Mouse (Mus musculus) liver, embryonic 13.5 days (tissue): Measurements from ENCODE around the gene Tob2. TPM values are rescaled to one million over a fixed set of nuclear protein-coding genes. Genes with fewer than 3 reads are reported as not detected.
A peak's percentile ranks its signal among the peaks of the same experiment; 100 is the strongest.

ENCODE experiments used
- ATAC-seq: fragments of 200-750 bp; cut with Nextera tagmentation; 2 replicates; pipeline ENCODE4 v1.8.0; 2017; ENCODE audit warnings: low read depth, mild to moderate bottlenecking, moderate number of reproducible peaks, moderate library complexity
- DNase-seq: peaks from one replicate; pipeline ENCODE4 v3.0.0; 2022
- H3K27ac ChIP-seq: fragments of 300-500 bp; sonication (generic); 2 replicates; pipeline ENCODE4 v1.5.1; 2015; ENCODE audit warnings: moderate library complexity, mild to moderate bottlenecking, inconsistent platforms
- H3K27me3 ChIP-seq: fragments of 300-500 bp; sonication (generic); 2 replicates; pipeline ENCODE4 v1.6.1; 2015; ENCODE audit warnings: mild to moderate bottlenecking, inconsistent platforms
- H3K36me3 ChIP-seq: fragments of 300-500 bp; sonication (generic); 2 replicates; pipeline ENCODE4 v1.6.1; 2015; ENCODE audit warnings: mild to moderate bottlenecking, inconsistent platforms
- H3K4me1 ChIP-seq: fragments of 300-500 bp; sonication (generic); replicated peaks from 2 replicates; pipeline ENCODE4 v1.6.1; 2015; ENCODE audit warnings: inconsistent platforms
- H3K4me2 ChIP-seq: fragments of 300-500 bp; sonication (generic); 2 replicates; pipeline ENCODE4 v1.6.1; 2015; ENCODE audit warnings: inconsistent platforms, mild to moderate bottlenecking, moderate library complexity
- H3K4me3 ChIP-seq: fragments of 300-500 bp; sonication (generic); replicated peaks from 2 replicates; pipeline ENCODE4 v1.5.1; 2015; ENCODE audit warnings: mild to moderate bottlenecking, inconsistent platforms
- H3K9ac ChIP-seq: fragments of 300-500 bp; sonication (generic); 2 replicates; pipeline ENCODE4 v1.6.1; 2015; ENCODE audit warnings: mild to moderate bottlenecking, inconsistent platforms
- H3K9me3 ChIP-seq: fragments of 300-500 bp; sonication (generic); replicated peaks from 2 replicates; pipeline ENCODE4 v1.6.1; 2016; ENCODE audit warnings: inconsistent platforms
- WGBS: fragments of 180-500 bp; shearing (Covaris S2); methylation state at CpG from one replicate; pipeline ENCODE4 v1.1.7; 2015; ENCODE audit not compliant: insufficient replicate concordance; 5-methylcytosine and 5-hydroxymethylcytosine counted together
- polyA plus RNA-seq: library from polyadenylated mRNA; unstranded; fragments of >200 nt; fragmentation: Nextera tagmentation; extraction: Ambion mirVana; gene quantifications from 2 replicates; pipeline ENCODE4 v1.2.1, GENCODE M21; 2015

Tob2 gene
- polyA plus RNA-seq, 1 experiment from 2014 or later, result 9.0 TPM

GRCm38 (mm10) chr15:81808799-81809198 lies 49.8 kb downstream of the Tob2 start:
- peaks cover 51% of the 10 kb centered on the region for H3K4me1 ChIP-seq
- ATAC-seq, result no peak

DNA sequence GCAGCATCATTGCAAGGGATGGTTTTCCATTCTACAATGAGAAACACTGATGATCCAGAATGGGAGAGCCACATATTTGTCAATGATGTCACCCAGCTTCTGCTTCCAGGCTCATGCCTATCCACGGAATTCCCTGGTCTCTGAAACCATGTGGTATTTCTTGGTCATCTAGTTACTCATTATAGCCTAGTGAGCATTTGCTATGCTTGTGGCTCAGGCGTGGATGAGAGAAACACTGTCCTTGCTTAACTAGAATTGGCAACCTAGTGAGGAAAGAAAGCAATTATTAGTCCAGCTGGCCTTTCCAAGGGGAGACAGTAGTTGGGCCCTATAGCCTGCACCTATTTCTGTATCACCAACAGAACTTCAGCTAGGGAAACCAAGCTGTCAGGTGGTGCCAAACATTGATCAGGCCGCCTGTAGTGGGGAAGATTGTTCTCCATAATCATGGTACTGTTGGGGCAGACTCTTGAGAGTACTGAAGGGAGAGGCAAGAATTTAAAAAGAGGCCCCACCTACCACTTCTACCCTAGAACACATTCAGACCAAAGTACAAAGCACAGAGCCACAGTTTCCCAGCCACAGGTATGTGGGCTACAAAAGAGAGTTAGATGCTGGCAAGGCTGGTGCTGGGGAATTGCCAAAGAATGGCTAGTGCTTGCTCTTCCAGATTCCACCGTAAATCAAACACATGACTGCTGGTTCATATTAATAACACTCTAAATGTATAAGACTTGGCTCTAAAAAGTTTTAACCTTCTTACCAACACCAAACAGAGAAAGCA lies 51.8 kb downstream of the Tob2 start:
- Histone ChIP-seq H3K4me2 (no peak overlapping the region), H3K4me3 (no peak overlapping the region), H3K9me3 (no peaks in the 10 kb centered on the region), H3K9ac (no peak overlapping the region), H3K36me3 (no peaks in the 10 kb centered on the region), H3K27ac (no peak overlapping the region), H3K4me1 (peaks cover 53% of the 10 kb centered on the region), H3K27me3 (no peaks in the 10 kb centered on the region)
- WGBS, result 69% methylated on average over 4 of the region's 4 CpGs
- no peak for ATAC-seq
- no peak for DNase-seq

More at GRCm38 (mm10) chr15:81808799-81809198, 49.8 kb downstream of the Tob2 start:
- Histone ChIP-seq H3K27me3 (no peaks in the 10 kb centered on the region), H3K9ac (no peak overlapping the region), H3K4me3 (no peak overlapping the region), H3K4me2 (no peak overlapping the region), H3K27ac (no peak overlapping the region), H3K9me3 (no peaks in the 10 kb centered on the region), H3K36me3 (no peaks in the 10 kb centered on the region)
- no peak for DNase-seq
- WGBS, result 55% methylated on average over 2 of the region's 2 CpGs

DNA sequence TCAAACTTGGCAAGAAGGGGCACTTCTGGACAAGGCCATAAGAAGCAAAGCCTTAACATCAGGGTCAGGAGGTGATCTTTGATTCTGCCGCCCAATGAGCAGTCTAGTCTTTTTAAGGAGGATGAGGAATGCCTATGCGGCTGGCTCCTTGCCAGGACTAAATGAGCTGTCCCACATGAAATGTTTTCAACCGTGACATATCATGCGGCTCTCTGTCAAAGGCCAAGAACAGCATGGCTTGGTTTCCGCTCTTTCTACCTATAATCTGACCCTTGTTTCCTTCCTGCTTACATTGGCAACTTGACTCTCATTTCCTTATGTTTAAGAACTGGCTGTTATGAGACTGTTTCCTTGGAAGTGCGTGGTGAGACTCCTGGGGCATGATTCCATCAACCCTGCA lies 53.0 kb downstream of the Tob2 start:
- no peaks in the 10 kb centered on the region for H3K27me3 ChIP-seq
- no peak for DNase-seq
- H3K4me1 ChIP-seq, result peaks cover 56% of the 10 kb centered on the region
- no peaks in the 10 kb centered on the region for H3K9me3 ChIP-seq
- WGBS, result 67% methylated on average over 6 of the region's 6 CpGs
- H3K27ac ChIP-seq, result no peak overlapping the region
- H3K4me3 ChIP-seq, result no peak overlapping the region
- ATAC-seq, result no peak
- no peaks in the 10 kb centered on the region for H3K36me3 ChIP-seq
- H3K9ac ChIP-seq, result no peak overlapping the region
- no peak overlapping the region for H3K4me2 ChIP-seq

DNA sequence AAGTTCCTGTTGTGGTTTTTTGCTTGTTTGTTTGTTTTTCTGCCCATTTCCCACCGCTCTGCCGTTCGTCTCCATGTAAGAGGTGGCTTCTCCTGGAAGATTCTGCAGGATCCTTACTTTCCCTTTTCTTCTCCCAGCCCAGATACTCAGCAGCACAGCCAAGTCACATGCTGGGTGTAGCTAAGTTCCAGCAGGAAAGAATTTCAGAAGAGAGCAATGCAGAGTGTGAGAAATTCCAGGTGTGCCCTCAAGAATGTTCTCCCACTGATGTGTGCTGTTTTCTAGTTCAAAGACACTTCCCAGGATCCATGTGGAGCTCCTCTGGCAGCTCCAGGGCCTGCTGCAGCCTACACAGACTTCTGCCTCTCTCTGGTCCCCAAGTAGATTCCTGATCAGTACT lies 53.7 kb downstream of the Tob2 start:
- Histone ChIP-seq H3K4me1 (peaks cover 52% of the 10 kb centered on the region), H3K4me2 (no peak overlapping the region), H3K27ac (no peak overlapping the region), H3K9ac (no peak overlapping the region), H3K4me3 (no peak overlapping the region), H3K27me3 (no peaks in the 10 kb centered on the region), H3K36me3 (no peaks in the 10 kb centered on the region), H3K9me3 (no peaks in the 10 kb centered on the region)
- WGBS, result 57% methylated on average over 3 of the region's 3 CpGs
- no peak for ATAC-seq
- DNase-seq, result no peak

- 67% methylated on average over 1 of the region's 1 CpGs for WGBS
- no peak for DNase-seq
- Histone ChIP-seq H3K9ac (no peak overlapping the region), H3K27me3 (no peaks in the 10 kb centered on the region), H3K9me3 (no peaks in the 10 kb centered on the region), H3K36me3 (no peaks in the 10 kb centered on the region), H3K4me1 (peaks cover 49% of the 10 kb centered on the region), H3K4me2 (peak overlapping the region; percentile 76), H3K27ac (no peak overlapping the region), H3K4me3 (no peak overlapping the region)
- ATAC-seq, result no peak
These were observed 54.4 kb downstream of the Tob2 start for GRCm38 (mm10) chr15:81804172-81804571.

DNA sequence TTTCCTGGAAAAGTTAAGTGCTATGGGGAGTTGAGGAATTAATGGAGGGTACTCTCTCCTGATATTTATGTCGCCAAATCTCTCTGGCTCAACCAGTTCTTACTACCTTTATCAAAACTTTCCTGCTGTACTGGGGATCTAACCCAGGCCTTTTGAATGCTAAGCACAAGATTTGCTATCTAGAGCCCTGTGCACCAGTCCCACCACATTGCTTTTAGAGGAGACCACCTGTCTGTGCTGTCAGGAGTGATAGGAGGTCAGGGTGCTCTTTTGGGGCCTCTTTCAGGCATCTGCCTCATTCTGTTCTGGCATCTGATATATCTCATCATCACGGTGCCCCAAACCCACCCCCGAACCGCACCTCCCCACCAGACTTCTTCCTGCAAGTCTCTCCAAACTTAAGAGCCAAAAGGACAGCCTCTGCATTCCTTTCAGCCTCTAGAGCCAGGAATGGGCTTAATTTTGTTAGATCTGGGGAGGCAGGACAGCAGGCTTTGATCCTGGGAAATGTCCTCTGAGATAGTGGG lies 55.1 kb downstream of the Tob2 start:
- H3K4me2 ChIP-seq, result peak overlapping the region; percentile 76
- H3K4me1 ChIP-seq, result peaks cover 50% of the 10 kb centered on the region
- H3K9ac ChIP-seq, result peak overlapping the region; percentile 64; the same call in 1 of the 2 replicates
- H3K27ac ChIP-seq, result peak overlapping the region; percentile 67; the same call in 1 of the 2 replicates
- DNase-seq, result no peak
- ATAC-seq, result peak; percentile 54
- peak overlapping the region; percentile 52 for H3K4me3 ChIP-seq
- whole genome bisulfite sequencing, result 16% methylated on average over 4 of the region's 4 CpGs
- H3K36me3 ChIP-seq, result no peaks in the 10 kb centered on the region
- no peaks in the 10 kb centered on the region for H3K27me3 ChIP-seq
- H3K9me3 ChIP-seq, result no peaks in the 10 kb centered on the region

DNA sequence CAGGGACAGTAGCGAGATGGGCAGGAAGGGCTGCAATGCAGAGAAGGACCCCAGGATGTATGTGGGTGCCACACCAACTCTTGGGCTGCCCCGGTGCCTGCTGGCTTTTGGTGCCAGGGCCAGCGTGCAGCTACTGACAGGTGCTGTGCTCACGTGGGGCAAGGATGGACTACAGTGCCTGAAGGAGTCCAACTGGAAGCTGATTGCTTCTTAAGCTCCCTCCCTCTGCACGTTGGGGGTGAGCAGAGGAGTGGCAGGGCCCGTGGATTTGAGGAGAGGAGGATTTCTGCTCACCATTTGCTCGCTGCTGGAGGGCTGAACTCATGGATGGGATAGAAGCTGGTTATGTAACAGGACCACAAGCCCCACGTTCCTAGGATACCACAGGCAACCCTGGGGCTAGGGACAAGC lies 55.6 kb downstream of the Tob2 start:
- 27% methylated on average over 8 of the region's 8 CpGs for WGBS
- DNase-seq (no peak), ATAC-seq (no peak)
- Histone ChIP-seq H3K9me3 (no peaks in the 10 kb centered on the region), H3K27me3 (no peaks in the 10 kb centered on the region), H3K9ac (peak overlapping the region; percentile 64), H3K36me3 (no peaks in the 10 kb centered on the region), H3K4me3 (peak overlapping the region; percentile 52), H3K4me2 (peak overlapping the region; percentile 76), H3K4me1 (peaks cover 50% of the 10 kb centered on the region), H3K27ac (peak overlapping the region; percentile 67)

GRCm38 (mm10) chr15:81802001-81802890 lies 56.4 kb downstream of the Tob2 start, which contains the start of gene Tef:
Tef (plus strand) TSS chr15:81802421.
- no peaks in the 10 kb centered on the region for H3K36me3 ChIP-seq
- WGBS, result 15% methylated on average over 19 of the region's 19 CpGs
- peaks cover 50% of the 10 kb centered on the region for H3K4me1 ChIP-seq
- ATAC-seq (peak; percentile 86), DNase-seq (peak; percentile 78)
- H3K9ac ChIP-seq, result peak within 1 kb of the TSS; percentile 64
- H3K27ac ChIP-seq, result peak within 1 kb of the TSS; percentile 67
- no peaks in the 10 kb centered on the region for H3K27me3 ChIP-seq
- peak within 1 kb of the TSS; percentile 52 for H3K4me3 ChIP-seq
- peak within 1 kb of the TSS; percentile 76 for H3K4me2 ChIP-seq
- no peaks in the 10 kb centered on the region for H3K9me3 ChIP-seq

DNA sequence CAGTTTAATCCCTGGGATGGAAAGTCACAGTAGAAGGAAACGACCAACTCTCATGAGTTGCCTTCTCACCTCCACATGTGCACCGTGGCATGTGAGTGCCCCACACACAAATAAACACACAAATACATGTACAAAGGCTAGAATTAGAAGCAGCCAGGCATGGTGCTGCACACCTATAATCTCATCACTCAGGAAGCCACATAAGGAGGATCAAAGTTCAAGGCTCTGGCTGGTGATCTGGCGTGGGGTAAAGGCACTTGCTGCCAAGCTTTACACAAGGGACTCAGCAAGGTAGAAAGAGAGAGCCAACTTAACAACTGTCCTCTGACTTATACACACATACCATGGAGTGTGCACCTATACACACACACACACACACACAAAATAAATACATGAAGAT lies 58.2 kb downstream of the Tob2 start:
- H3K4me1 ChIP-seq, result peaks cover 49% of the 10 kb centered on the region
- DNase-seq (no peak), ATAC-seq (no peak)
- no peaks in the 10 kb centered on the region for H3K9me3 ChIP-seq
- no peaks in the 10 kb centered on the region for H3K36me3 ChIP-seq
- no peak overlapping the region for H3K9ac ChIP-seq
- H3K4me3 ChIP-seq, result no peak overlapping the region
- no peaks in the 10 kb centered on the region for H3K27me3 ChIP-seq
- H3K4me2 ChIP-seq, result no peak overlapping the region
- H3K27ac ChIP-seq, result no peak overlapping the region
- 60% methylated on average over 3 of the region's 3 CpGs for WGBS

GRCm38 (mm10) chr15:81798421-81798820 lies 60.2 kb downstream of the Tob2 start:
- no peak overlapping the region for H3K27ac ChIP-seq
- no peak overlapping the region for H3K4me2 ChIP-seq
- H3K9me3 ChIP-seq, result no peaks in the 10 kb centered on the region
- no peak overlapping the region for H3K9ac ChIP-seq
- no peaks in the 10 kb centered on the region for H3K27me3 ChIP-seq
- ATAC-seq (no peak), DNase-seq (no peak)
- H3K4me3 ChIP-seq, result no peak overlapping the region
- WGBS, result 76% methylated on average over 4 of the region's 4 CpGs
- H3K4me1 ChIP-seq, result peaks cover 30% of the 10 kb centered on the region
- H3K36me3 ChIP-seq, result peaks cover 4% of the 10 kb centered on the region
